Mouse (Mus musculus) erythroblast, embryonic 14.5 days (primary cell): ENCODE data around the gene Pten. TPM values are rescaled to one million over a fixed set of nuclear protein-coding genes. Genes with fewer than 3 reads are reported as not detected.

Experiments used
- H3K27me3 ChIP-seq: 2 replicates; pipeline ENCODE4 v1.6.1; 2012; ENCODE audit warnings: inconsistent platforms; ENCODE audit not compliant: control insufficient read depth
- H3K36me3 ChIP-seq: 2 replicates; pipeline ENCODE4 v1.6.1; 2012; ENCODE audit warnings: mild to moderate bottlenecking, inconsistent platforms; ENCODE audit not compliant: control insufficient read depth
- H3K4me1 ChIP-seq: 2 replicates; pipeline ENCODE4 v1.6.1; 2012; ENCODE audit warnings: inconsistent platforms; ENCODE audit not compliant: control insufficient read depth
- H3K4me3 ChIP-seq: replicated peaks from 2 replicates; pipeline ENCODE3; 2012; ENCODE audit warnings: moderate library complexity, mild to moderate bottlenecking, inconsistent platforms
- H3K9me3 ChIP-seq: 2 replicates; pipeline ENCODE4 v1.6.1; 2012; ENCODE audit warnings: low read length, inconsistent platforms, mixed read lengths; ENCODE audit not compliant: control insufficient read depth
- GATA1 ChIP-seq: IDR thresholded peaks from 2 replicates; pipeline ENCODE4 v1.6.1; 2012; ENCODE audit warnings: low read length, inconsistent platforms, mixed read lengths
- TAL1 ChIP-seq: IDR thresholded peaks from 3 replicates; pipeline ENCODE4 v1.6.1; 2012; ENCODE audit warnings: low read length, inconsistent platforms, mixed read lengths
- polyA plus RNA-seq: library from polyadenylated mRNA; stranded (reverse); fragments of >175 nt; gene quantifications from 2 replicates; pipeline ENCODE4 v1.2.3, GENCODE M21; 2012

Pten gene
- polyA plus RNA-seq, 1 experiment: 0.36 TPM

DNA sequence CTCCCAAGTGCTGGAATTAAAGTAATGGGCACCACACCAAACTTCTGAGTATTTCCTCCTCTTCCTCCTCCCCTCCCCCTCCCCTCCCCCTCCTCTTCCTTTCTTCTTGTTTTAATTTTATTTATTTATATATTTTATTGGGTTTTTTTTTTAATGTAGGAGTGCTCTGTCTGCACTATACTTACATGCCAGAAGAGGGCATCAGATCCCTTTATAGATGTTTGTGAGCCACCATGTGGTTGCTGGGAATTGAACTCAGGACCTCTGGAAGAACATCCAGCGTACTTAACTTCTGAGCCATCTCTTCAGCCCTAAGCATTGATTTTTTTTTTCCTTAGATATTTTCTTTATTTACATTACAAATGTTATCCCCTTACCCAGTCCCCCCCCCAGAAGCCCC, 37.0 kb upstream of the Pten start:
- no peaks in the 10 kb centered on the region for H3K36me3 ChIP-seq
- H3K27me3 ChIP-seq: no peaks in the 10 kb centered on the region
- TF ChIP-seq TAL1 (no peak), GATA1 (no peak)
- H3K4me1 ChIP-seq: peaks cover 4% of the 10 kb centered on the region
- H3K4me3 ChIP-seq: no peak overlapping the region
- H3K9me3 ChIP-seq: no peaks in the 10 kb centered on the region

DNA sequence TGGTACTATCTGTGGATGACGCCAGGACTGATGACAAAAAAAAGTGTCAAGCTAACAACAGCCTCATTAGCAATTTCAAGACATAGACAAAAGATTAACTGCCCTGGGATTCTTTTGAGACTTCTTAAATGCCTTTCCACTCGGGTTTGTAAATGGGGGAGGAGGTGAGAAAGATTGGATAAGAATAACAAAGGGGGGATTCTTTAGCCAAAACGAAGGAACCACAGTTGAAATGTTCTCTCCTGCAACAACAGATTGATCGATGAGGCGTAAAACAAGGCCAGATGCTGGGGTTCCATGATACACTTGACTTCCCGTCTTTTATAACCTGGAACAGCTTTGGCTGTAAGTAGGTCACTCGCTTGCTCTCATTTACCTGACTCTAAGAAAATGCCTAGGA, 33.5 kb upstream of the Pten start:
- Histone ChIP-seq H3K4me3 (no peak overlapping the region), H3K4me1 (no peaks in the 10 kb centered on the region), H3K9me3 (no peaks in the 10 kb centered on the region), H3K36me3 (no peaks in the 10 kb centered on the region), H3K27me3 (peaks cover 29% of the 10 kb centered on the region)
- no peak for TF ChIP-seq GATA1
- TF ChIP-seq TAL1: no peak

DNA sequence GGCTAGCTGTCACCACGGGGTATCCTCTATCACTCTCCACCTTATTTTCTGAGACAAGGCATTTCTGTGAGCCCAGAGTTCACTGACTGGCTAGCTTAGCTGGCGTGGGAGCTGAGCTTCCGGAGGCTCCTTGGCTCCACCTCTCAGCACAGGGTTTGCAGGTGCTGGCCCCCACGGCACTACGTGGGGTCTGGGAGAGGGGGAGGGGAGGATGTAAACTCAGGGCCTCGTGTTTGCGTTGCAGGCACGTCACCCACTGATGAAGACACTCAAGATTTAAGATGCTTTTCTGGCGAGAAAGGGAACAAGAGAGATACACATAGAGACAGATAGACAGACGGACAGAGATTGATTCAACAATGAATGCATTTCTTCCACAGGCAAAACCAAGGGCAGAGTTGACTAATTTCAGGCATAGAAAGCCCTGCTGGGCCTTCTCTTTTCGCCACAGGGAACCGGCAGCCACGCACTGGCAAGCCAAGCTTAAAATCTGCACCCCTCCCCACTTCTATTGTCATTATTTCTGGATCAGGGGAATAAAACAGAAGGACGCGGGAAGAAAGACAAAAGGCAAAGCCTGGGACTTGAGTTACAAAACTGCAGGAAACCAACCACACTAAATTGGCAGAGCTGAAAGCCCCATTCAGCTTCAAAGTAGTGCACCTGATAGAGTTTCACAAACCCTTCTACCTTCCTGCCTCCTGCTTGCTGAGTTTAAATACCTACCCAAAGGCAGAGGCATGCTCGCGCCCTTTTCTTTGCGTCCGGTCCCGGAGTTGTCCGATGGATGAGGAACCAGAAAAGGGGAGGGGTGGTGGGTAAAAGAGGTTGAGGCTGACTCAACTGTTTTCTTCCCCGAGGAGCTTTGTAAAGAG, 30.6 kb upstream of the Pten start:
- H3K36me3 ChIP-seq: no peaks in the 10 kb centered on the region
- TF ChIP-seq GATA1 (no peak), TAL1 (no peak)
- peaks cover 32% of the 10 kb centered on the region for H3K27me3 ChIP-seq
- no peaks in the 10 kb centered on the region for H3K9me3 ChIP-seq
- no peak overlapping the region for H3K4me3 ChIP-seq
- no peaks in the 10 kb centered on the region for H3K4me1 ChIP-seq

DNA sequence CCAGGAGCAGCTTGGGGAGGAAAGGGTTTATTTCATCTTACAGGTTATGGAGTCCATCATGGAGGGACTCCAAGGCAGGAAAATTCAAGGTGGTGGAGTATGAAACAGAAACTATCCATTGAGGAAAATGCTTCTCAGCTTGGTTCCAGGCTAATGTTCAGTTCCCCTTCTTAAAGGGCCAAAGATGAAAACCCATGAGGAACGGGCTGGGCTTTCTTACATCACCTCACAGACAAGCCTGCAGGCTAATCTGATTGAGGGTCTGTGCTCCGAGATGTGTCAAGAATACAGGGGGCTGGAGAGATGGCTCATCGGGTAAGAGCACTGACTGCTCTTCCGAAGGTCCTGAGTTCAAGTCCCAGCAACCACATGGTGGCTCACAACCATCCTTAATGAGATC, 27.5 kb upstream of the Pten start:
- Histone ChIP-seq H3K4me3 (no peak overlapping the region), H3K9me3 (no peaks in the 10 kb centered on the region), H3K27me3 (peaks cover 32% of the 10 kb centered on the region), H3K36me3 (no peaks in the 10 kb centered on the region), H3K4me1 (no peaks in the 10 kb centered on the region)
- TF ChIP-seq TAL1 (no peak), GATA1 (no peak)

DNA sequence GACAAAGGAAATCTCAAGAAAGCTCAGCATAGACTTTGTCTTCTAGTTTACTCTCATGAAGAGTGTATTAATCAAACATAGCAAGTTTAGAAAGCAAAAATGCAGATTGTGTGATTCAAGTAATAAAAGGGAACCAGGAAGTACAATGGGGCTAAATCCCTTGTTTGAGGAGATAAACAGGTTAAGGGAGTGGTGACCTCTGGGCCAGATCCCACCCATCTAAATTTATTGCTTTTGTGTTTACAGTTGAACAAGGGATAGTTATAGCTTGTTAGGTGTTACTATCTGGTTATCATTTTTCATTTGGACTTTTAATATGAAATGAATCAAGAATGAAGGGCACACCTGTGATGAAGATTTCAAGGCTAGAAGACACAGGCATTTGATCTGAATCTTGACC, 24.4 kb upstream of the Pten start:
- no peak overlapping the region for H3K4me3 ChIP-seq
- no peaks in the 10 kb centered on the region for H3K4me1 ChIP-seq
- H3K36me3 ChIP-seq: no peaks in the 10 kb centered on the region
- TF ChIP-seq TAL1: no peak
- no peak for TF ChIP-seq GATA1
- peaks cover 10% of the 10 kb centered on the region for H3K27me3 ChIP-seq
- H3K9me3 ChIP-seq: no peaks in the 10 kb centered on the region

DNA sequence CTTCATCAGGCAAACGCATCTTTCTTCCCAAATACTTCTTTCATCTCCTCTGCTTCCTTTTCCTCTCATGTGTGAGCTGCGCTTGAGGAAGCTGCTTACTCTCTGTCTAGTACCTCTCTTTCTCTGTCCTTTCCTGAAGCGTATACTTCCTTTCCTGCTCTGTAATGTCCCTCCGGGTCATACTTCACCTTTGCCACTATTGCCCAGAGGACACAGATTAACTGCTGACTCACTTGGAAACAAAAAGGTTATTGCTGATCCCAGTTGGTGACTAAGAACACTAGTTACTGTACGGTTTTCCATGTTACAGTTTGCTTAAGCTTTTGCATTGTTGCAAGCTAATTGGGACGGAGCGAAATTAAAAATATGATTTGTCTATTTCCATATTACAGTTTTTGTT, 19.5 kb upstream of the Pten start:
- Histone ChIP-seq H3K9me3 (no peaks in the 10 kb centered on the region), H3K4me1 (no peaks in the 10 kb centered on the region)

DNA sequence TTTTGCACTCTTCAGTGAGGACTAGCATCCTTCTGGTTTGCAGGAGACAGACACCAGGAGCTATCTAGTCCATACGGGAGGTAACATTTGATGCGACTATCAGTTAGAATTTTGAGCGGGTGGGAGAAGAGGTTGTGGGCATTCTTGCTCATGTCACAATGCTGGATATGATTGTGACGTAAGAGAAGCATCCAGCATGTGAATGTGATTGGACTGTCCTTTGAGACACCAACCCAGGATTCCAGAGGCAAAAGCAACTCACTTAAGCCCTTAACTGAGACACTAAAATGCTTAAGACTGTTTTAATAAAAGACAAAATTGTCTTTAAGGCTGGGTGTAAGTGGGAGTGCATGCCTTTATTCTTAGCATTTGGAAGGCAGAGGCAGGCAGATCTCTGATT, 17.6 kb upstream of the Pten start, which contains the start of gene Atad1:
Atad1 (minus strand) TSS at position 101 of the 400 bp plus-strand sequence.
- Histone ChIP-seq H3K4me1 (no peaks in the 10 kb centered on the region), H3K4me3 (no peak within 1 kb of the TSS), H3K27me3 (no peaks in the 10 kb centered on the region), H3K36me3 (no peaks in the 10 kb centered on the region), H3K9me3 (no peaks in the 10 kb centered on the region)
- TF ChIP-seq TAL1: no peak
- TF ChIP-seq GATA1: no peak

More for the DNA sequence above, 19.5 kb upstream of the Pten start:
- TF ChIP-seq GATA1 (no peak), TAL1 (no peak)
- no peak overlapping the region for H3K4me3 ChIP-seq
- H3K27me3 ChIP-seq: no peaks in the 10 kb centered on the region
- no peaks in the 10 kb centered on the region for H3K36me3 ChIP-seq

DNA sequence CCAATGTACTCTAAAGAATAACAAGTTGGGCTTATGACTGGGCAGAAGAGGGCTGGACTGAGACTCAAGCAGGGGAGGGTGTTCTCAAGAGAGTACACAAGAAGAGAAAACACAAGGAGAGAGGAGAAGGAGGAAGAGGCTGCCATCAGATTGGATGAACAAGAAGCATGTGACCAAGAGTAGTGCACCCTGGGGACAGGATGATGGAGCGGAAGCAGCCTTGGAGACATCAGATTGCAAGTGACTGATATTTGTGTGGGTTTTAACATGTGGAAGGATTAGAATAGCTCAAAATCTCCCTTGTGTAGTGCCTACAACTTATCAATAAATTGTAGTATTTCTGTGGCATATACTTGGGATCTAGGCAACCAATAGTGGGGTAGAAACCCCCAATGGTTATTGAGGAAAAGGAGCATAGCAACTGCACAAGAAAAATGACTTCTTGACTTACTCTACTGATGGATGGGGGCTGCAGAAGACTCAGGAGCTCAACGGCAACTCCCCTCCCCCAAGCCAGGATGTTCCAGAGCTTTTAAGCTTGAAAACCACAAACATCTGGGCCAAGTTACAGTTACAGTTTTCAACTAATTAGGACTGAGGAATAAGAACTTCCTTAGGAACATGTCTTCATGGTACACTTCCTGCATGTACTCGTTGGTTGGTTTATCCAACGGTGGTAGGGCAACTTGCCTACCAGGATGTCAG, 16.5 kb upstream of the Pten start:
- H3K4me3 ChIP-seq: no peak overlapping the region
- no peaks in the 10 kb centered on the region for H3K9me3 ChIP-seq
- no peak for TF ChIP-seq TAL1
- TF ChIP-seq GATA1: no peak
- H3K27me3 ChIP-seq: no peaks in the 10 kb centered on the region
- H3K36me3 ChIP-seq: no peaks in the 10 kb centered on the region
- no peaks in the 10 kb centered on the region for H3K4me1 ChIP-seq

DNA sequence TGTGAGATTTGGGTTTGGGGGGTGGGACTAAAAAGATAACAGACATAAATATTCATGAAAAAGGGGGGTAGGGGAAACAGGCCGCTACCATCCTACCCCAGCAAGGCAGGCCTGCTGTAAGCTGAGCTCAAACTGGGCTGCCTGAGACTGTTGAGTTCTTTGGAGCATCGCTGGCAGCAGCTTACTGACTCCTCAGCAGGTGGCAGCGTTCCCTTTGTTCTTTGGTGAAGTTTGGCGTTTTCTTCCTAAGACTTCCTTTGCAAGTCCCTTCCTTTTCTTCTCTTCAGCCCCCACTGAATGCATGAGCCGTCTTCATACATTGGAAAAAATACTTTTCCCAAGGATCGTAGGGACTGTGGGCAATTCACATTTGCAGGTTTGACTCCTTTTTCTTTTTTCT, 7.9 kb upstream of the Pten start:
- no peak for TF ChIP-seq GATA1
- no peak for TF ChIP-seq TAL1
- H3K36me3 ChIP-seq: no peaks in the 10 kb centered on the region
- no peak overlapping the region for H3K4me3 ChIP-seq
- no peaks in the 10 kb centered on the region; the same call in 1 of the 2 replicates for H3K4me1 ChIP-seq
- H3K9me3 ChIP-seq: no peaks in the 10 kb centered on the region
- H3K27me3 ChIP-seq: peaks cover 8% of the 10 kb centered on the region
